Mouse (Mus musculus) hindbrain, embryonic 16.5 days (tissue): ENCODE data around the gene Syt2. TPM values are rescaled to one million over a fixed set of nuclear protein-coding genes. Genes with fewer than 3 reads are reported as not detected.

Experiments
- ATAC-seq: fragments of 200-750 bp; cut with Nextera tagmentation; 2 replicates; pipeline ENCODE4 v1.8.0; 2017; ENCODE audit warnings: moderate TSS enrichment, moderate library complexity
- H3K27ac ChIP-seq: fragments of 300-500 bp; sonication (generic); 2 replicates; pipeline ENCODE4 v1.5.1; 2014; ENCODE audit warnings: low read depth, mild to moderate bottlenecking, control low read depth, low read length, moderate library complexity
- H3K27me3 ChIP-seq: fragments of 300-500 bp; sonication (generic); replicated peaks from 2 replicates; pipeline ENCODE4 v1.6.1; 2014; ENCODE audit warnings: low read length; ENCODE audit not compliant: control insufficient read depth, insufficient read depth
- H3K36me3 ChIP-seq: fragments of 300-500 bp; sonication (generic); 2 replicates; pipeline ENCODE4 v1.6.1; 2014; ENCODE audit warnings: mild to moderate bottlenecking, low read length, moderate library complexity, mixed read lengths; ENCODE audit not compliant: control insufficient read depth, insufficient read depth
- H3K4me1 ChIP-seq: fragments of 300-500 bp; sonication (generic); 2 replicates; pipeline ENCODE4 v1.6.1; 2014; ENCODE audit warnings: low read depth, low read length; ENCODE audit not compliant: control insufficient read depth, insufficient read depth
- H3K4me2 ChIP-seq: fragments of 300-500 bp; sonication (generic); 2 replicates; pipeline ENCODE4 v1.6.1; 2014; ENCODE audit warnings: mild to moderate bottlenecking, low read length, control low read depth, moderate library complexity
- H3K4me3 ChIP-seq: fragments of 300-500 bp; sonication (generic); 2 replicates; pipeline ENCODE4 v1.5.1; 2014; ENCODE audit warnings: mild to moderate bottlenecking, low read length, control low read depth, moderate library complexity
- H3K9ac ChIP-seq: fragments of 300-500 bp; sonication (generic); 2 replicates; pipeline ENCODE4 v1.6.1; 2014; ENCODE audit warnings: low read depth, mild to moderate bottlenecking, control low read depth, low read length, moderate library complexity
- H3K9me3 ChIP-seq: fragments of 300-500 bp; sonication (generic); 2 replicates; pipeline ENCODE4 v1.6.1; 2014; ENCODE audit warnings: mild to moderate bottlenecking, low read length, moderate library complexity; ENCODE audit not compliant: control insufficient read depth
- WGBS: fragments of 180-500 bp; shearing (Covaris S2); extraction: QIAGEN DNeasy Blood & Tissue Kit; methylation state at CpG from one replicate; pipeline ENCODE4 v1.1.7; 2014; 5-methylcytosine and 5-hydroxymethylcytosine counted together
- polyA plus RNA-seq: library from polyadenylated mRNA; unstranded; fragments of >200 nt; fragmentation: Nextera tagmentation; extraction: Ambion mirVana; gene quantifications from 2 replicates; pipeline ENCODE4 v1.2.1, GENCODE M21; 2015

Syt2 gene
- polyA plus RNA-seq, 1 experiment from 2014 or later: 11.9 TPM

DNA sequence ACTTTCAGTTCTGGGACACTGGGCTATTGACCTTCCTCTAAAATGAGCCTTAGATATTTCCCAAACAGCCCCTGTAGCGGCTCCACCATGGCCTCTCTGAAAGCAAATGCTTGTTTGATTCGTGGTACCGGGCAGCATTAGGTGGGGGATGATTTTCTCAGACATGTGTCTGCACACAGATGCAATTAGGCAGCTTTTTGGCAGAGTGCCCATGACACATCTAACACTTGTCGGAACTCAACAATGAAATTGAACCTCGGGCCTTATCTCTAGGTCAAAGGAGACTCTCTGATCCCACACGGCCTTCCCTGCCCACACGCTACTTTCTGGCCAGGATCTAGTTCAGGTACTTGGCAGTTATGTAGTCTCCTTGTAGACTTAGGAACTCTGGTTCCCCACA lies 12.4 kb downstream of the Syt2 start:
- H3K4me2 ChIP-seq: no peak overlapping the region
- WGBS: 56% methylated on average over 7 of the region's 7 CpGs
- H3K9ac ChIP-seq: no peak overlapping the region
- H3K27ac ChIP-seq: no peak overlapping the region
- H3K27me3 ChIP-seq: no peaks in the 10 kb centered on the region
- H3K4me3 ChIP-seq: no peak overlapping the region
- H3K36me3 ChIP-seq: no peaks in the 10 kb centered on the region
- no peak for ATAC-seq
- H3K9me3 ChIP-seq: no peaks in the 10 kb centered on the region
- peaks cover 2% of the 10 kb centered on the region for H3K4me1 ChIP-seq

DNA sequence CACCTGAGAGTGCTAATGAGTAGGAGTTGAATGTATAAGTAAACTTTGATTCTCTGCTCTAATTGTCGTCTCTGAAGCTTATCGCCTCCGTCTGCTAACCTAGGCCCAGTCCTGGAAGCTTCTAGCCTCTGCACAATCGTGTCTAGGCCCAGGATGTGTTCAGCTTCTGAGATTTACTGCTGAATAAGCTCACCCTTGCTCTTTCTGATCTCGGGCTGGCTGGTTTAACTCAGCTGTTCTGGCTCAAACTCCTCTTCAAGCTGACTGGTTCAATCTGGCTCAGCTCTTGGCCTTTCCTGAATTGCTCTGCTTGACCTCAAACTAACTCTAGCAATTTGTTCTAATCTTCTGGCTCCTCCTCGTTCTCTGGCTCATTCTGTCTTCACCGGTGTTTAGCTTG lies 13.7 kb downstream of the Syt2 start:
- no peaks in the 10 kb centered on the region for H3K27me3 ChIP-seq
- H3K36me3 ChIP-seq: no peaks in the 10 kb centered on the region
- WGBS: 75% methylated on average over 7 of the region's 7 CpGs
- no peaks in the 10 kb centered on the region for H3K4me1 ChIP-seq
- ATAC-seq: no peak
- no peak overlapping the region for H3K4me3 ChIP-seq
- no peak overlapping the region for H3K27ac ChIP-seq
- no peak overlapping the region for H3K9ac ChIP-seq
- H3K4me2 ChIP-seq: no peak overlapping the region
- H3K9me3 ChIP-seq: no peaks in the 10 kb centered on the region

DNA sequence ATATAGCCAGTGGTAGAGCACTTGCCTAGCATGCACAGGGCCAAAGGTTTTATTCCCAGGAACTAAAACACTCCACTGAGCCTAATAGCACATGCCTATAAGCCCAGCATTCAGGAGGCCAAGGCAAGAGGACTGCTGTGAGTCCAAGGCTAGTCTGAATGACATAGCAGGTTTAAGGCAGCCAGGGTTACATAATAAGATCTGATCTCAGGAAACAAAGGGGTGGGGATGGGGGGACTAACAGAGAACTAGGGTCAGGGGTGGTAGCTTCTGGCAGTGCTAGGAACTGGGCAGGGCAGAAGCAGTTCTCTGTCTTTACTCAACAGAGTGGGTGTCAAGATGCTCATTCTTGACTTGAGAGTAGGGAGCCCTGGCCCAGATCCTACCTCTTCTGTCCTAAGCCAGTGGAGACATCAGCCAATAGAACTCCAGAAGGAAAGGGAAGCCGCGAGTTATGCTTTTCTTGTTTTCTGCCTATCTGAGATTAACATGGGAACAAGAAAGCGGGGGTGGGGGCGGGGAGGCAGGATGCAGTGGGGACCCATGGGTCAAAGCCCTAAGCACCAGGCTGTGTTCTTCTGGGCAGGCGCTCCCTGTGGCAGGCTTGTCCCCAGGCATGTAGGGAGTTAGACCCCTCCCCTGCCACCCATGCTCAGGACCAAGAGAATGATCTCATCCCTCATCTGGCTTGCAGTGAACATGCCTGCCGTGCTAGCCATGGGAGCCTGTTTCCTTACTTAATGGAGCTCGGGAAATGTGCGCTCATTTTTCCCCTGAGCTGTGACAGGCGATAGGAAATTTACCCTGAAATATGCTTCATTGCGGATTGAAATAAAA lies 25.0 kb downstream of the Syt2 start:
- peak overlapping the region; percentile 51; the same call in 1 of the 2 replicates for H3K27ac ChIP-seq
- no peak overlapping the region for H3K9ac ChIP-seq
- 63% methylated on average over 10 of the region's 10 CpGs for WGBS
- H3K4me2 ChIP-seq: no peak overlapping the region
- H3K27me3 ChIP-seq: no peaks in the 10 kb centered on the region
- H3K4me1 ChIP-seq: no peaks in the 10 kb centered on the region; the same call in none of the 2 replicates
- no peak overlapping the region for H3K4me3 ChIP-seq
- ATAC-seq: peak; percentile 54
- no peaks in the 10 kb centered on the region for H3K36me3 ChIP-seq
- no peaks in the 10 kb centered on the region for H3K9me3 ChIP-seq

DNA sequence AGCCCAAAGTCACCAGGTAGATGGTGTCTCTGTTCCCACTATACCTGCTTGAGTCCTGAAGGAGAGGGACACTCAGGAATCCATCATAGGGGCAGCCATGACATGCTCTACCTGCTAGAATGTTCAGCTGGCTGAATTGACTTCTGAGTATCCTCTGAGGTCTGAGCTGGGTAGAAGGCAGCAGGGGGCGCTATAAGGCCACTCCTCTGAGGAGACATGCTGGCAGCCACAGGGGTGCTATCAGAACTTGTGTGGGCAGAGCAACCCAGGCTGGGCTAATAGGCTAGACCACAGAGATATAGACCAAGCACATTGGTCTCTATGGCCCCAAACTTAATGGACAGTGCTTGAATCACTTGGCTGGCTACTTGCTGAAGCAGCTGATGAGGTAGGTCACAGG lies 27.8 kb downstream of the Syt2 start:
- H3K9me3 ChIP-seq: no peaks in the 10 kb centered on the region
- ATAC-seq: no peak
- H3K4me3 ChIP-seq: no peak overlapping the region
- no peaks in the 10 kb centered on the region for H3K36me3 ChIP-seq
- no peak overlapping the region for H3K4me2 ChIP-seq
- no peak overlapping the region for H3K9ac ChIP-seq
- peaks cover 2% of the 10 kb centered on the region for H3K4me1 ChIP-seq
- H3K27ac ChIP-seq: no peak overlapping the region
- 7% methylated on average over 1 of the region's 1 CpGs for WGBS
- H3K27me3 ChIP-seq: no peaks in the 10 kb centered on the region

DNA sequence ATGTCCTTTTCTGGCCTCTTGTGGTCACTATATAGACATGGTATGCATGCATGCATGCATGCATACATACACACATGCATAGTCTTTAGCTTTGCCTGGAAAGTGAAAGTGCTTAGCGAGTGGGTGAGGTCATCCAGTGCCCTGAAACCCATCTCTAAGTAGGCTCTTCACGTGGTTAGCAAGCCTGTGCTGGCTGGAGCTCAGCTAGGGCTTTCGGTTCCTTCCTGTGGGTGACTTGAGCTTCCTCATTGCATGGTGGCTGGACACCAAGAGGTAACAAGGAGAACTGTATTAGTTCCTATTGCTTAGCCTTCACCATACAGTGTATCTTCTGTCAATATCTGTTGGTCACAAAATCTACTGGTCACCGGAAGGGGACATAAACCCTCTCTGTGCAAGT lies 33.0 kb downstream of the Syt2 start:
- Histone ChIP-seq H3K9ac (no peak overlapping the region), H3K4me1 (peaks cover 2% of the 10 kb centered on the region; the same call in 1 of the 2 replicates), H3K36me3 (no peaks in the 10 kb centered on the region), H3K27ac (no peak overlapping the region), H3K4me3 (no peak overlapping the region), H3K27me3 (no peaks in the 10 kb centered on the region), H3K4me2 (no peak overlapping the region), H3K9me3 (no peaks in the 10 kb centered on the region)
- 86% methylated on average over 4 of the region's 4 CpGs for WGBS
- ATAC-seq: no peak

DNA sequence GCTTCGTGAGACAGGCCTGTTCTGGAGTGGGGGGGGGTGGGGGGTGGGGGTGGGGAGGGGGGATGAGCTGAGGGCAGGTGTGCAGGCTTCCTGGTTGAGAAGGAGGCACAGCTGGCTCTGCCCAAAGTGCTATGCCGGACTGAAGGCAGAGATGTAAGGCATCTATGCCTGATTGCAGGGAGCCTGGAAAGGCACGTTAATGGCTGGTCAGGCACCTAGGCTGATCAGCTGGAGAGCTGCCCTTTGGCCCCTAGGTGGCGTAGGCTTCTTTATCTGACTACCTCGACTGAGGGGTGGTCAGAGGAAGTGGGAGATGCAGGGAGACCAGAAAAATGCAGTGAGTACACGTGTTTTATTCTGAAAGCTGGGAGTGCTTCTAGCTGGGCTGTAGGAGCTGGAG lies 34.1 kb downstream of the Syt2 start:
- H3K9ac ChIP-seq: no peak overlapping the region
- WGBS: 19% methylated on average over 6 of the region's 6 CpGs
- no peak overlapping the region for H3K4me3 ChIP-seq
- H3K27ac ChIP-seq: no peak overlapping the region
- no peak overlapping the region for H3K4me2 ChIP-seq
- peaks cover 2% of the 10 kb centered on the region; the same call in 1 of the 2 replicates for H3K4me1 ChIP-seq
- H3K36me3 ChIP-seq: no peaks in the 10 kb centered on the region
- no peaks in the 10 kb centered on the region for H3K9me3 ChIP-seq
- ATAC-seq: 0 out of 2 replicates have a peak, but pooled peaks have one; percentile 9
- H3K27me3 ChIP-seq: no peaks in the 10 kb centered on the region

DNA sequence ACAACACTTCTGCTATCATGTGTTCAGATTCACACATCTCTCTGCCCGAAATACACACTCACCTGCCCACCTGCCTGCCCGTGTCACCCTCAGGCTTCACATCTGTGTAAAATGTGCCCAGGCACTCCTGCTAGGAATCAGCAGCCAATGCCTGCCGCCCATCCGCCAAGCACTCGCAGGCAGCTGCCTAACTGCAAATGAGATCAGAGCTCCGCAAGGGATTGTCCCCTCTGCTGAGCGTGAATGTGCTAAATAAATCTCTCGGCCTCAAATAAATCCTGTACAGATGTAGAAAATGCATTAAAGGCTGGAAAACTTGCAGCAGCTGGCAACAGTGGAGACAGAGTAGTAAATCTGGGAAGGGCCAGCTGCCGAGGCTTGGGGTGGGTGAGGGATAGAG lies 36.0 kb downstream of the Syt2 start:
- Histone ChIP-seq H3K27me3 (no peaks in the 10 kb centered on the region), H3K9ac (no peak overlapping the region), H3K9me3 (no peaks in the 10 kb centered on the region), H3K4me3 (no peak overlapping the region), H3K36me3 (no peaks in the 10 kb centered on the region), H3K4me1 (no peaks in the 10 kb centered on the region; the same call in 1 of the 2 replicates), H3K4me2 (no peak overlapping the region), H3K27ac (peak overlapping the region; percentile 13; the same call in 1 of the 2 replicates)
- ATAC-seq: no peak; the same call in 1 of the 2 replicates
- WGBS: 47% methylated on average over 9 of the region's 9 CpGs

DNA sequence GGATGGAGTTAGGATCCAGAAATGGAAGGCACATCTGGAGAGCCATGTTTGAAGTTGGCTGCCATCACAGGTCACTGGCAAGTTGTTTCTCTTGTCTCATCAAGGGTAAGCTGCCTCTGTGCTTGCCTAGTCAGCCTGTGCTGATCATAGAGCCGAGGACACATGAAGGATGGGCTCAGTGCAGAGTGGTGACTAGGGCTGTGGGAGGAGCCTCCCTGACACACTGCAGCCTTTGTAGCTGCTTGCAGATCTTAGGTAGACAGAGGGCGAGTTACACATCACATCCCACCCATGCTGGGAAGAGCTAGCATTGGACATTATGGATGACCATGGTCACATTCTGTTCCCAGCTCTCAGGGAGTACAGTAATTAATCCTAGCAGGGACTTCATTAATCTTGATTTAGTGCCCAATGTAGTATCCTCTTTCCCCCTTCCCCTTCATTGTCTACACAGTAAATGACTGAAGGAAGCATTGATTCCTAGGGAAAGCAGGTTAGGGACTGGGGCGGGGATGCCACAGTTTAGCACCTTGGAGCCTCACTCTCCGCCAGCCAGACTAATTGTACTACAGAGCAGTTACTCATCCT lies 40.5 kb downstream of the Syt2 start:
- Histone ChIP-seq H3K9ac (no peak overlapping the region), H3K4me3 (no peak overlapping the region), H3K4me1 (no peaks in the 10 kb centered on the region; the same call in 1 of the 2 replicates), H3K9me3 (no peaks in the 10 kb centered on the region), H3K27me3 (no peaks in the 10 kb centered on the region), H3K27ac (no peak overlapping the region), H3K4me2 (no peak overlapping the region), H3K36me3 (no peaks in the 10 kb centered on the region)
- ATAC-seq: 0 out of 2 replicates have a peak, but pooled peaks have one; percentile 62
- WGBS: 62% methylated on average over 4 of the region's 4 CpGs

DNA sequence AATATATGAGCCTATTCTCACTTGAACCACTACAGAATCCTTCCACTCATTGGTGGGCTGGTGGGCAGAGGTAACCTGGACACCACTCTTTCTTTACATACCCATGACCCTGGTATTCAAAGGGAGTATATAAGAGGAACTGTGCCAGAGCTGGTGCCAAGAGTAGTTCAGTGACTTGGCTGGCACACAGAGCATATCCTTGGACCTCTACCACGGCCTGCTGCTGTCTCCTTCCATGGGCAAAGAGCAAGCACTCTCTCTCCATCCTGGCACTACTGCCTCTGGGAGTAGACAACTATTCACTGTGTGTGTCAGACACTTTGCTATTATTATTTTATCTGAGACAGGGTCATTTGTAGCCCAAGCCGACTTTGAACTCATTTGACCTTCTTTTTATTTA lies 49.8 kb downstream of the Syt2 start:
- Histone ChIP-seq H3K27me3 (no peaks in the 10 kb centered on the region), H3K4me3 (no peak overlapping the region), H3K4me1 (peaks cover 6% of the 10 kb centered on the region), H3K9me3 (no peaks in the 10 kb centered on the region), H3K4me2 (no peak overlapping the region), H3K27ac (no peak overlapping the region), H3K9ac (no peak overlapping the region), H3K36me3 (no peaks in the 10 kb centered on the region)
- WGBS: 77% methylated on average over 2 of the region's 2 CpGs
- ATAC-seq: no peak
